Mouse (Mus musculus) midbrain, embryonic 14.5 days (tissue): ENCODE measurements around the gene Rgl1. TPM values are rescaled to one million over a fixed set of nuclear protein-coding genes. Genes with fewer than 3 reads are reported as not detected.

Experiments
- ATAC-seq: fragments of 200-750 bp; cut with Nextera tagmentation; 2 replicates; pipeline ENCODE4 v1.8.0; 2017; ENCODE audit warnings: moderate number of reproducible peaks, moderate library complexity; ENCODE audit not compliant: low FRiP score, low TSS enrichment
- DNase-seq: peaks from one replicate; pipeline ENCODE4 v3.0.0-alpha.2; 2015
- H3K27ac ChIP-seq: fragments of 300-500 bp; sonication (generic); replicated peaks from 2 replicates; pipeline ENCODE4 v1.5.1; 2014; ENCODE audit warnings: mild to moderate bottlenecking, low read depth, low read length, moderate library complexity
- H3K27me3 ChIP-seq: fragments of 300-500 bp; sonication (generic); 2 replicates; pipeline ENCODE4 v1.6.1; 2014; ENCODE audit warnings: low read length, control low read depth, mixed read lengths; ENCODE audit not compliant: control insufficient read depth, insufficient read depth
- H3K36me3 ChIP-seq: fragments of 300-500 bp; sonication (generic); 2 replicates; pipeline ENCODE4 v1.6.1; 2014; ENCODE audit warnings: low read length, control low read depth; ENCODE audit not compliant: control insufficient read depth, insufficient read depth
- H3K4me1 ChIP-seq: fragments of 300-500 bp; sonication (generic); 2 replicates; pipeline ENCODE4 v1.6.1; 2014; ENCODE audit warnings: mild to moderate bottlenecking, antibody characterized with exemption, low read length, control low read depth; ENCODE audit not compliant: control insufficient read depth, insufficient read depth
- H3K4me2 ChIP-seq: fragments of 300-500 bp; sonication (generic); 2 replicates; pipeline ENCODE4 v1.6.1; 2014; ENCODE audit warnings: mild to moderate bottlenecking, low read length, moderate library complexity
- H3K4me3 ChIP-seq: fragments of 300-500 bp; sonication (generic); replicated peaks from 2 replicates; pipeline ENCODE4 v1.5.1; 2014; ENCODE audit warnings: low read depth, low read length
- H3K9ac ChIP-seq: fragments of 300-500 bp; sonication (generic); replicated peaks from 2 replicates; pipeline ENCODE4 v1.6.1; 2014; ENCODE audit warnings: mild to moderate bottlenecking, low read length, moderate library complexity
- H3K9me3 ChIP-seq: fragments of 300-500 bp; sonication (generic); 2 replicates; pipeline ENCODE4 v1.6.1; 2016; ENCODE audit warnings: low read length, control low read depth, mixed read lengths; ENCODE audit not compliant: control insufficient read depth
- WGBS: fragments of 180-500 bp; shearing (Covaris S2); extraction: QIAGEN DNeasy Blood & Tissue Kit; methylation state at CpG from one replicate; pipeline ENCODE4 v1.1.7; 2014; 5-methylcytosine and 5-hydroxymethylcytosine counted together
- polyA plus RNA-seq: library from polyadenylated mRNA; unstranded; fragments of >200 nt; fragmentation: Nextera tagmentation; extraction: Ambion mirVana; gene quantifications from 2 replicates; pipeline ENCODE4 v1.2.1, GENCODE M21; 2014

Rgl1 gene
- polyA plus RNA-seq, 1 experiment from 2014 or later: 16.6 TPM

- Histone ChIP-seq H3K4me3 (no peak overlapping the region), H3K36me3 (0 out of 2 replicates have a peak, but pooled peaks cover 11% of the 10 kb centered on the region)
Measured at GRCm38 (mm10) chr1:152526154-152526553, 240.0 kb downstream of the Rgl1 start.

GRCm38 (mm10) chr1:152524987-152525648 lies 241.0 kb downstream of the Rgl1 start:
- WGBS: 19% methylated on average over 6 of the region's 6 CpGs
- H3K27me3 ChIP-seq: no peaks in the 10 kb centered on the region
- no peak overlapping the region for H3K9ac ChIP-seq
- DNase-seq: peak; percentile 94
- H3K4me2 ChIP-seq: no peak overlapping the region
- 0 out of 2 replicates have a peak, but pooled peaks cover 4% of the 10 kb centered on the region for H3K36me3 ChIP-seq
- no peak overlapping the region for H3K4me3 ChIP-seq
- peak; percentile 78; the same call in 1 of the 2 replicates for ATAC-seq
- H3K9me3 ChIP-seq: no peaks in the 10 kb centered on the region
- no peaks in the 10 kb centered on the region for H3K4me1 ChIP-seq
- H3K27ac ChIP-seq: no peak overlapping the region

More at GRCm38 (mm10) chr1:152526154-152526553, 240.0 kb downstream of the Rgl1 start:
- DNase-seq: peak; percentile 11
- H3K4me2 ChIP-seq: no peak overlapping the region
- H3K4me1 ChIP-seq: no peaks in the 10 kb centered on the region
- no peak overlapping the region for H3K9ac ChIP-seq
- H3K9me3 ChIP-seq: no peaks in the 10 kb centered on the region
- no peaks in the 10 kb centered on the region for H3K27me3 ChIP-seq
- WGBS: 74% methylated on average over 9 of the region's 9 CpGs
- no peak overlapping the region for H3K27ac ChIP-seq
- ATAC-seq: no peak

DNA sequence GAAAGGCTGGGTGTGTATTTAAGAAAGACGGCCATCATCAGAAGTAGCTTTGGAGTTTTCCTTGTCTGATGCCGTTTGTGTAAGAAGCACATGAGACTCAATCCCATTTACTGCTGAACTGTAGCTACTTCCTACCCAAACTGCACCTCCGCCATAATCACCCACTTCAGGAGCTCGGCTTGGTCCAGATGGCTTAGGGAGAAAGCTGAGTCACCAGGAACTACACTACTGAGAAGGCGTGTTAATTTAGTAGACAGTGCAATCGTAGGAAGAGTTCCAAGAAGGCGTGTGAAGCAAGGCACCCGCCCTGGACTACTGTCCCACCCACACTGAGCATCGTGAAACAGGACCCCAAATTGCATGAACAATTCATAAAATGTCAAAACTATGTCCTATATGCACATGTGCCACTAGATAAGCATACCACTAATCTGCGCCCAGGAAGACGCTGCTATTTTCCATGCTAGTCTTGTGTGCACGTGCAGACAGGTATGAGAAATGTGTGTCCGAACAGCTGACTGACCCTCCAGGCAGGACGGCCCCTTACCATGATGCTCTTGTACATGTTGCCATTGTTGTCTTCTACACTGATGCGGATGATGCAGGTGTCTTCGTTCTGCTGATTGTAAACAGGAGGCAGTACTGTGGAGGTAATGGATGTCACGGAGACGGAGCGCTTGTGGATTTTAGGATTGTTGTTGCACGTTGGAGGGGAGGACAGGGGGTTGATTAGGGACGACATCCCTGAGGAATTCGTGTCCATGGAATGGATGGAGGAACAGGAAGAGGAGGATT lies 241.9 kb downstream of the Rgl1 start:
- no peak for ATAC-seq
- Histone ChIP-seq H3K36me3 (0 out of 2 replicates have a peak, but pooled peaks cover 4% of the 10 kb centered on the region), H3K27ac (no peak overlapping the region), H3K4me2 (no peak overlapping the region), H3K9me3 (no peaks in the 10 kb centered on the region), H3K4me1 (no peaks in the 10 kb centered on the region), H3K4me3 (no peak overlapping the region), H3K27me3 (no peaks in the 10 kb centered on the region), H3K9ac (no peak overlapping the region)
- DNase-seq: no peak
- WGBS: 89% methylated on average over 22 of the region's 22 CpGs

GRCm38 (mm10) chr1:152523292-152523691 lies 242.9 kb downstream of the Rgl1 start:
- ATAC-seq (no peak), DNase-seq (no peak)
- WGBS: 90% methylated on average over 11 of the region's 11 CpGs
- Histone ChIP-seq H3K36me3 (peaks cover 9% of the 10 kb centered on the region), H3K27me3 (no peaks in the 10 kb centered on the region), H3K9ac (no peak overlapping the region), H3K4me2 (no peak overlapping the region), H3K4me1 (no peaks in the 10 kb centered on the region), H3K9me3 (no peaks in the 10 kb centered on the region), H3K4me3 (no peak overlapping the region), H3K27ac (no peak overlapping the region)

GRCm38 (mm10) chr1:152522226-152522625 lies 243.9 kb downstream of the Rgl1 start:
- no peak for ATAC-seq
- H3K9me3 ChIP-seq: no peaks in the 10 kb centered on the region
- H3K36me3 ChIP-seq: peaks cover 5% of the 10 kb centered on the region
- H3K4me1 ChIP-seq: no peaks in the 10 kb centered on the region
- no peak overlapping the region for H3K27ac ChIP-seq
- no peak overlapping the region for H3K9ac ChIP-seq
- H3K27me3 ChIP-seq: no peaks in the 10 kb centered on the region
- DNase-seq: no peak
- H3K4me3 ChIP-seq: no peak overlapping the region
- no peak overlapping the region for H3K4me2 ChIP-seq
- 95% methylated on average over 3 of the region's 3 CpGs for WGBS

DNA sequence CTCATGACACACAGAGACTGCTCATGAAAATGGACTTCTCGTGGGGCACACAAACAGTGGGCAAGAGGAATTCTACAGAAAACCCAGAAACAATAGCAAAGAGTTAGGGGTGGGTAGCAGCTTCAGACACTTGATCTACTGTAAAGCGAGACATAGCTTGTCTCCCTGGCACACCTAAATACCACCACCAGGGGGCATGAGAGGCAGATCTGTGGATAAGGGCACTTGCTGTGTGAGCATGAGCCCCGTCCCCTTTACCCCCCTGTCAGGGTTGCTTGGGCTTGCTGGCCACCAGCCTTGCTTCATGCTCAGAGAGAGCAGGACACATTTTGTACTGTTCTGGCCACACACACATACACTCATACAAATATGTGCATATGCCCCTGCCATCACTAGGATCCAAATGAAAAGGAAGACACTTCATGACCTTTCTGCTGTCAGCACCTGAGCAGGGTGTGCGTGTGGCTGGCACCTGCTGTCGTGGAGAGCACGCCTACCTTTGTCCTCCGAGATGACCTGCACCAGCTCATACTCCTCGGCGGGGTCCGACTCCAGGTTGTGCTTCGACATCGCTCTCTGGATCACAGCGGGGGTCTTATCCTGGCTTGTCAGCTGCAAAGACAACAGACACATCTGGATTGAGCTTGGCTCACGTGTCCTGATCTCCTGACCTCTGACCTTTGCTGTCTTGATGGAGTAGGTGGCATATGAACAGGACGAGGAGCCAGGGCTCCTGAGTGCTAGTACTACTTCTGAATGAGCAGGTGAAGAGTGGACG lies 245.2 kb downstream of the Rgl1 start:
- H3K4me2 ChIP-seq: no peak overlapping the region

DNA sequence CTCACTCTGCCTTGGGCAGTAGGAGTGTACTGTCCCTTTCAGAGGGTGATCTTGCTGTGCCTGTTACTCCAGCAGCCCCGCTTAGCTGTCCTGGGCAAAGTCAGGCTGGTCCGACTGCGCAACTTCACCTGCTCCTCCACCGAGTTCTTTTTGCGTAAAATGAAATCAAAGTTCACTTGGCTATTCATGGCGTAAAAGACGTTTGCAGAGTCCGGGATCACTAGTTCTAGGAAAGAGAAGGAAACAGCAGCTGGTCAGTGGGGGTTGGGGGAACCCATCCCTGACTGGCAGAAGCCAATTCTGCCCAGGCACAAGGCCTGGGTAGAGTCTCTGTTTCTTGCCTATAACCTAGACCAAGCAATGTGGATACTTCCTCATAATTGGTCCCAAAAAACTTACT lies 247.2 kb downstream of the Rgl1 start:
- Histone ChIP-seq H3K9ac (no peak overlapping the region), H3K4me3 (no peak overlapping the region), H3K36me3 (peaks cover 5% of the 10 kb centered on the region), H3K27me3 (no peaks in the 10 kb centered on the region), H3K27ac (no peak overlapping the region), H3K9me3 (no peaks in the 10 kb centered on the region), H3K4me2 (no peak overlapping the region), H3K4me1 (no peaks in the 10 kb centered on the region)
- no peak for ATAC-seq
- no peak for DNase-seq
- 92% methylated on average over 8 of the region's 8 CpGs for WGBS

More for the DNA sequence above, 245.2 kb downstream of the Rgl1 start:
- Histone ChIP-seq H3K36me3 (peaks cover 5% of the 10 kb centered on the region), H3K4me1 (no peaks in the 10 kb centered on the region), H3K4me3 (no peak overlapping the region), H3K27ac (no peak overlapping the region), H3K9me3 (no peaks in the 10 kb centered on the region), H3K9ac (no peak overlapping the region), H3K27me3 (no peaks in the 10 kb centered on the region)
- WGBS: 73% methylated on average over 16 of the region's 16 CpGs
- ATAC-seq (peak; percentile 46; the same call in 1 of the 2 replicates), DNase-seq (peak; percentile 76)

GRCm38 (mm10) chr1:152517057-152517570 lies 249.0 kb downstream of the Rgl1 start:
- Histone ChIP-seq H3K4me2 (no peak overlapping the region), H3K4me3 (no peak overlapping the region), H3K27ac (no peak overlapping the region), H3K36me3 (peaks cover 5% of the 10 kb centered on the region), H3K4me1 (no peaks in the 10 kb centered on the region), H3K9ac (no peak overlapping the region), H3K27me3 (no peaks in the 10 kb centered on the region), H3K9me3 (no peaks in the 10 kb centered on the region)
- DNase-seq (no peak), ATAC-seq (no peak)
- 81% methylated on average over 4 of the region's 4 CpGs for WGBS
